Mouse (Mus musculus) limb, embryonic 11.5 days (tissue): ENCODE results near the gene Actl6b. TPM values are rescaled to one million over a fixed set of nuclear protein-coding genes. Genes with fewer than 3 reads are reported as not detected.

ENCODE experiments used
- ATAC-seq: fragments of 200-750 bp; cut with Nextera tagmentation; 2 replicates; pipeline ENCODE4 v1.8.0; 2017; ENCODE audit warnings: low read depth; ENCODE audit not compliant: insufficient number of reproducible peaks, low FRiP score, low TSS enrichment
- DNase-seq: peaks from one replicate; pipeline ENCODE4 v3.0.0-alpha.2; 2015; ENCODE audit warnings: low spot score
- H3K27ac ChIP-seq: fragments of 300-500 bp; sonication (generic); replicated peaks from 2 replicates; pipeline ENCODE4 v1.5.1; 2014; ENCODE audit warnings: low read depth, mild to moderate bottlenecking, low read length
- H3K27me3 ChIP-seq: fragments of 300-500 bp; sonication (generic); 2 replicates; pipeline ENCODE4 v1.6.1; 2014; ENCODE audit warnings: mild to moderate bottlenecking, low read length, mixed read lengths; ENCODE audit not compliant: control insufficient read depth, insufficient read depth
- H3K36me3 ChIP-seq: fragments of 300-500 bp; sonication (generic); 2 replicates; pipeline ENCODE4 v1.6.1; 2014; ENCODE audit warnings: mild to moderate bottlenecking, low read length, moderate library complexity, mixed read lengths; ENCODE audit not compliant: control insufficient read depth, insufficient read depth
- H3K4me1 ChIP-seq: fragments of 300-500 bp; sonication (generic); 2 replicates; pipeline ENCODE4 v1.6.1; 2014; ENCODE audit warnings: low read length, mixed read lengths; ENCODE audit not compliant: control insufficient read depth, insufficient read depth
- H3K4me2 ChIP-seq: fragments of 300-500 bp; sonication (generic); 2 replicates; pipeline ENCODE4 v1.6.1; 2014; ENCODE audit warnings: low read depth, mild to moderate bottlenecking, moderate library complexity; ENCODE audit not compliant: severe bottlenecking
- H3K4me3 ChIP-seq: fragments of 300-500 bp; sonication (generic); 2 replicates; pipeline ENCODE4 v1.5.1; 2014; ENCODE audit warnings: low read depth, low read length
- H3K9ac ChIP-seq: fragments of 300-500 bp; sonication (generic); 2 replicates; pipeline ENCODE4 v1.6.1; 2014; ENCODE audit warnings: mild to moderate bottlenecking, low read length
- H3K9me3 ChIP-seq: fragments of 300-500 bp; sonication (generic); 2 replicates; pipeline ENCODE4 v1.6.1; 2016; ENCODE audit warnings: low read length; ENCODE audit not compliant: control insufficient read depth
- WGBS: fragments of 180-500 bp; shearing (Covaris S2); extraction: QIAGEN DNeasy Blood & Tissue Kit; methylation state at CpG from one replicate; pipeline ENCODE4 v1.1.7; 2014; 5-methylcytosine and 5-hydroxymethylcytosine counted together
- polyA plus RNA-seq: library from polyadenylated mRNA; unstranded; fragments of >200 nt; fragmentation: Nextera tagmentation; extraction: Ambion mirVana; gene quantifications from 2 replicates; pipeline ENCODE4 v1.2.1, GENCODE M21; 2014

Gene Actl6b
- polyA plus RNA-seq, result not detected in 2 replicates

- ATAC-seq (peak; percentile 47), DNase-seq (peak; percentile 85)
- no peaks in the 10 kb centered on the region for H3K36me3 ChIP-seq
- 1% methylated on average over 37 of the region's 37 CpGs for WGBS
- H3K27ac ChIP-seq, result no peak within 1 kb of the TSS
- H3K9me3 ChIP-seq, result no peaks in the 10 kb centered on the region
- H3K4me1 ChIP-seq, result no peaks in the 10 kb centered on the region
- no peak within 1 kb of the TSS for H3K9ac ChIP-seq
- H3K4me3 ChIP-seq, result no peak within 1 kb of the TSS
- H3K27me3 ChIP-seq, result peaks cover 10% of the 10 kb centered on the region
- H3K4me2 ChIP-seq, result peak within 1 kb of the TSS; percentile 11; the same call in 1 of the 2 replicates
Observed at GRCm38 (mm10) chr5:137553411-137553837, at the start of gene Actl6b. TSS of gene Actl6b (plus strand) at chr5:137553517.

DNA sequence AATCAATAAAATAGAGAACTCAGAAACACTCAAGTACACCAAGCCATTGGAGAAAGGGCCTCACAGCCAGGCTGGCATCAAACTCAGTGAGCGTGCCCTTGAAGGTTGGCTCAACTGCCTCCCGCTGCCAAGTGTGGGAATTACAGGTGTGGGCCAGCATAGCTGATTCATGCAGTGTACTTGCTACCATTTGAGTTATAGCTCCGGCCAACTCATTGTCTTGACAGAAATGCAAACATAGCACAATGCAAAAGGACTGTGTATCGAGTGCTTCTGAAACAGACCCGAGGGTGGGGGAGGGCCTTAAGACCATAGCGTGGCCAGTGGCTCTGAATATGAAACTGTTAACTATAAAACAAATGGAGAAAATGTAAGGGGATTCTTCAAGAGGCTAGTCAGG is 49.3 kb upstream of the Actl6b start:
- H3K27ac ChIP-seq, result no peak overlapping the region
- H3K9ac ChIP-seq, result no peak overlapping the region
- H3K27me3 ChIP-seq, result no peaks in the 10 kb centered on the region
- H3K4me1 ChIP-seq, result peaks cover 3% of the 10 kb centered on the region; the same call in 1 of the 2 replicates
- DNase-seq, result no peak
- H3K9me3 ChIP-seq, result no peaks in the 10 kb centered on the region
- 88% methylated on average over 6 of the region's 6 CpGs for WGBS
- H3K4me2 ChIP-seq, result no peak overlapping the region
- ATAC-seq, result no peak
- H3K4me3 ChIP-seq, result no peak overlapping the region
- no peaks in the 10 kb centered on the region for H3K36me3 ChIP-seq

DNA sequence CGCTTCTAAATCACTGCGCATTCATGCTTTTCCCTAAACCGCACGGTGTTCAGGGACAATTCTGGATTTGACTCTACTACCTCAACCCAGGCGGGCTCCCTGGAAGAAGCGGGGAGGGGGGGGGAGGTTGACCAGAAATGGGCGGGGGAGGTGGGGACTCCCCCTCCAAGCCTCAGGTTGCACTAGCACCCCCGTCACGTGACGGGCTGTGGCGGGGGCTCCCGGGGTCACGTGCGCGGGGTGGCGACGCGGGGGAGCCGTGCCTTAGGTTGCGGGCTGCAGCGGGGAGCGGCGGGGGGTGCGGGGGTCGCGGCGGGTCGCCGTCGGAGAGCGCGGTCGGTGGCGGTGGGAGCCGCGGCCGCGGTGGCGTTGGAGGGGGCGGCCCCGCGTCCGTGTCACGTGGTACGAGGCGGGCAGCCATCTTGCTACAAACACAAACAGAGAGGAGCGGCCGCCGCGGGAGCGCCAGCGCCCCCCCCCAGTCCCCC is 43.3 kb upstream of the Actl6b start:
- 3% methylated on average over 31 of the region's 52 CpGs for WGBS
- peaks cover 5% of the 10 kb centered on the region; the same call in 1 of the 2 replicates for H3K36me3 ChIP-seq
- H3K9me3 ChIP-seq, result no peaks in the 10 kb centered on the region
- DNase-seq, result peak; percentile 84
- H3K27me3 ChIP-seq, result no peaks in the 10 kb centered on the region
- H3K4me2 ChIP-seq, result peak overlapping the region; percentile 89
- ATAC-seq, result peak; percentile 42; the same call in 1 of the 2 replicates
- H3K4me1 ChIP-seq, result peaks cover 20% of the 10 kb centered on the region
- H3K27ac ChIP-seq, result peak overlapping the region; percentile 76
- peak overlapping the region; percentile 98 for H3K9ac ChIP-seq
- H3K4me3 ChIP-seq, result peak overlapping the region; percentile 98

GRCm38 (mm10) chr5:137510573-137511390 is 42.5 kb upstream of the Actl6b start:
- Histone ChIP-seq H3K4me3 (peak overlapping the region; percentile 98), H3K4me1 (peaks cover 20% of the 10 kb centered on the region), H3K9ac (peak overlapping the region; percentile 98), H3K9me3 (no peaks in the 10 kb centered on the region), H3K27me3 (no peaks in the 10 kb centered on the region), H3K27ac (peak overlapping the region; percentile 76), H3K4me2 (peak overlapping the region; percentile 89), H3K36me3 (peaks cover 5% of the 10 kb centered on the region; the same call in 1 of the 2 replicates)
- DNase-seq, result peak; percentile 44
- 0% methylated on average over 42 of the region's 83 CpGs for WGBS
- ATAC-seq, result peak; percentile 44; the same call in 1 of the 2 replicates

GRCm38 (mm10) chr5:137511706-137512105 is 41.6 kb upstream of the Actl6b start:
- ATAC-seq, result no peak
- Histone ChIP-seq H3K27me3 (no peaks in the 10 kb centered on the region), H3K9ac (peak overlapping the region; percentile 98), H3K4me3 (peak overlapping the region; percentile 98), H3K36me3 (peaks cover 5% of the 10 kb centered on the region; the same call in 1 of the 2 replicates), H3K4me1 (peaks cover 20% of the 10 kb centered on the region), H3K9me3 (no peaks in the 10 kb centered on the region), H3K4me2 (peak overlapping the region; percentile 89), H3K27ac (no peak overlapping the region; the same call in 1 of the 2 replicates)
- 70% methylated on average over 3 of the region's 3 CpGs for WGBS
- DNase-seq, result no peak

- H3K4me1 ChIP-seq, result peaks cover 20% of the 10 kb centered on the region
- no peak overlapping the region for H3K9ac ChIP-seq
Observed at GRCm38 (mm10) chr5:137512847-137513794, 40.2 kb upstream of the Actl6b start.

GRCm38 (mm10) chr5:137513951-137514721 is 39.2 kb upstream of the Actl6b start:
- ATAC-seq (no peak), DNase-seq (no peak)
- Histone ChIP-seq H3K27ac (no peak overlapping the region), H3K4me3 (no peak overlapping the region), H3K4me1 (peaks cover 20% of the 10 kb centered on the region), H3K4me2 (no peak overlapping the region; the same call in 1 of the 2 replicates), H3K36me3 (peaks cover 7% of the 10 kb centered on the region; the same call in 1 of the 2 replicates), H3K27me3 (no peaks in the 10 kb centered on the region), H3K9ac (no peak overlapping the region), H3K9me3 (no peaks in the 10 kb centered on the region)
- WGBS, result 90% methylated on average over 12 of the region's 12 CpGs

More at GRCm38 (mm10) chr5:137512847-137513794, 40.2 kb upstream of the Actl6b start:
- Histone ChIP-seq H3K27ac (no peak overlapping the region), H3K9me3 (no peaks in the 10 kb centered on the region), H3K27me3 (no peaks in the 10 kb centered on the region), H3K4me3 (no peak overlapping the region), H3K36me3 (peaks cover 7% of the 10 kb centered on the region; the same call in 1 of the 2 replicates), H3K4me2 (no peak overlapping the region)
- WGBS, result 78% methylated on average over 11 of the region's 11 CpGs
- DNase-seq, result peak; percentile 77
- ATAC-seq, result 0 out of 2 replicates have a peak, but pooled peaks have one; percentile 27
